Mouse (Mus musculus): ENCODE data around the gene Phf5a.

DNA sequence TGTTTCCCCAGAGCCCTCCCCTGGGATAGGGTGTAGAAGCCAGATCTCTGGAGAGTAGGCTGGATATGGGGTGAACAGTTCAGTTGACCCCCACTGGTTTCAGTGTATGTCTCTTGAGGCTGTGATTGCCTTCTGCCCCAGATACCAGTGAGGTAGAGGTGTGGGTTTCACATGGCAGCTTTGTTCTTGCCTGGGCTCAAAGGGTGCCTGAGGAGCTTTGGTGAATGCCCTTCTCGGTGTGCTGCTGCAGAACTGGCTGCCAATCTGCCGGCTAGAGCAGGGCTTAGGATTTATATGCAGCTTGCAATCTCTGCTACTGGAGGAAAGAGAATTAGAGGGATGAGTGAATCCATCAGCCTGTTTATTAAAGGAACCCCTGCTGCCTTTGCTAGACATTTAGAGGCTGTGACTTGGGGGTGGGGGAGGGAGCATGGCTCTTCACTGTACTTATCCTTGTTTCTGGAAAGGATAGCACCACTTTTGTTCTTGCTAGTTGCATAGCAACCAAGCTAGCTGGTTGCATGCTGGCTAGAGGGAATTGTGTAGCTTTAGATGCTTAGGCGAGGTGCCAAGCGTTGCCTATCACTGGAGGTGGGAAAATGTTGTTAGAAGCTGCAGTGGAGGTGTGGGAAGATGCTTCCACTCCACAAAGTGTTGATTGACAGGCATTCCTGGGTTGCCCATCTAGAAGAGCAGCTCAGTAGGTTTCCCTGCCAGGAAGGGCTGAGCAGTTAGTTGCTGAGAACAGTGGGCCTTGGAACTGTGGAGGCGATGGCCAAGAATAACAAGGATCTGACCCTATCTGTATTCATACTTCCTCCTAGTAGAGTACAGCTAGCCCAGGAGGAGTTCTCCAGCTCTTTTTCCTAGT, 8.1 kb upstream of the Phf5a start:
- TF ChIP-seq CTCF (IDR thresholded peaks at IDR 0.05; ENCODE audit: borderline replicate concordance, control insufficient read depth, extremely low read depth, insufficient read depth, low read length, poor library complexity), result no peak
- no peak for TF ChIP-seq POLR2A (IDR thresholded peaks at IDR 0.05; ENCODE audit: control insufficient read depth, extremely low read depth, insufficient read depth, low read length, poor library complexity)
